ENCODE assay signal across 20 mouse cellular contexts in genomic region chr10:19722320-19722719, GRCm38 (mm10).
"Had no signal": no experiment of that assay in that cellular context is flagged by ENCODE, and none has a peak within 500 bp of the region (broad histone marks: within the 10 kb centered on the region; RNA-seq: fewer than 3 reads in every experiment).

No protein-coding gene starts in this region.

- ATAC-seq: forebrain, embryonic 13.5 days; forebrain, embryonic 14.5 days; forebrain, embryonic 15.5 days; forebrain, embryonic 16.5 days; forebrain, postnatal 0 days had no signal

- DNase-seq: cerebellum, adult 8-10 months; cerebellum, adult 9-10 months; cerebellum, adult 9-11 months; cerebellum, postnatal 10 days; cerebellum, postnatal 14 days; cerebellum, postnatal 25 days; embryo, embryonic 11 days; forebrain, postnatal 0 days; gastrocnemius, adult 2 months; gastrocnemius, postnatal 10 days; gastrocnemius, postnatal 14 days; gastrocnemius, postnatal 25 days; gastrocnemius, postnatal 36 days; heart, adult 11 months; heart, adult 18-20 months; heart, adult 2 months had no signal
